Mouse (Mus musculus): Measurements from ENCODE around the gene B3galt5.

DNA sequence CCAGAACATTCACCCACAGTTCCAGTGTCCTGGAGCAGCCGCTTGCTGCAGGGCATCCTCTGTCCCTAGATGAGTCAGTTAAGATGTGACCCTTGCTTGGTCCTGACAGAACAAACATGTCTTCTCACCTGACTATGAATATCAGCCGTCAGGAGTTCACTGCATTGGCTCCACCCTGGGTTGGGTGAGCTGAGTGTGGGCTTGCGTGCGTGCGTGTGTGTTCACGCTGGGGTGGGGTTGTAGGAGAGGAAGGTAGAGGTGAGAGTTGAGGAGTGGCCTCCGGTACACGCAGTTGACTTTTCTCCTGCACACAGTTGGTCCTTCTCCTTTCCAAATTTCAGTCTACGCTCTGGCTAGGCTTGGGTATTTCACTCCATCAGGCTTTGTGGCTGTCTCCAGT lies 47.0 kb downstream of the B3galt5 start:
- TF ChIP-seq GATA1 (IDR thresholded peaks at IDR 0.05; ENCODE audit: low read length) (no peak), TAL1 (IDR thresholded peaks at IDR 0.05; ENCODE audit: low read length) (no peak)

Data from erythroblast, embryonic 14.5 days (primary cell).